Mouse (Mus musculus) heart, embryonic 13.5 days (tissue): ENCODE measurements around the gene Tmem30c. TPM values are rescaled to one million over a fixed set of nuclear protein-coding genes. Genes with fewer than 3 reads are reported as not detected.

Source experiments
- ATAC-seq: fragments of 200-750 bp; cut with Nextera tagmentation; 2 replicates; pipeline ENCODE4 v1.8.0; 2017; ENCODE audit warnings: moderate TSS enrichment; ENCODE audit not compliant: insufficient number of reproducible peaks, low FRiP score, low TSS enrichment; ENCODE audit errors: extremely low read depth
- H3K27ac ChIP-seq: fragments of 300-500 bp; sonication (generic); replicated peaks from 2 replicates; pipeline ENCODE4 v1.5.1; 2015; ENCODE audit warnings: moderate library complexity, mild to moderate bottlenecking, inconsistent platforms
- H3K27me3 ChIP-seq: fragments of 300-500 bp; sonication (generic); replicated peaks from 2 replicates; pipeline ENCODE4 v1.6.1; 2015; ENCODE audit warnings: mild to moderate bottlenecking, inconsistent platforms
- H3K36me3 ChIP-seq: fragments of 300-500 bp; sonication (generic); 2 replicates; pipeline ENCODE4 v1.6.1; 2015; ENCODE audit warnings: mild to moderate bottlenecking, inconsistent platforms
- H3K4me1 ChIP-seq: fragments of 300-500 bp; sonication (generic); 2 replicates; pipeline ENCODE4 v1.6.1; 2015; ENCODE audit warnings: inconsistent platforms
- H3K4me2 ChIP-seq: fragments of 300-500 bp; sonication (generic); 2 replicates; pipeline ENCODE4 v1.6.1; 2015; ENCODE audit warnings: inconsistent platforms, mild to moderate bottlenecking, moderate library complexity
- H3K4me3 ChIP-seq: fragments of 300-500 bp; sonication (generic); 2 replicates; pipeline ENCODE4 v1.5.1; 2015; ENCODE audit warnings: moderate library complexity, mild to moderate bottlenecking, inconsistent platforms
- H3K9ac ChIP-seq: fragments of 300-500 bp; sonication (generic); 2 replicates; pipeline ENCODE4 v1.6.1; 2015; ENCODE audit warnings: inconsistent platforms, mild to moderate bottlenecking, moderate library complexity
- H3K9me3 ChIP-seq: fragments of 300-500 bp; sonication (generic); 2 replicates; pipeline ENCODE4 v1.6.1; 2016; ENCODE audit warnings: inconsistent platforms
- WGBS: fragments of 180-500 bp; shearing (Covaris S2); methylation state at CpG from one replicate; pipeline ENCODE4 v1.1.7; 2015; ENCODE audit warnings: mixed read lengths; 5-methylcytosine and 5-hydroxymethylcytosine counted together
- polyA plus RNA-seq: library from polyadenylated mRNA; unstranded; fragments of >200 nt; fragmentation: Nextera tagmentation; extraction: Ambion mirVana; gene quantifications from 2 replicates; pipeline ENCODE4 v1.2.1, GENCODE M21; 2015

Tmem30c gene
- polyA plus RNA-seq, 1 experiment from 2014 or later = not detected

DNA sequence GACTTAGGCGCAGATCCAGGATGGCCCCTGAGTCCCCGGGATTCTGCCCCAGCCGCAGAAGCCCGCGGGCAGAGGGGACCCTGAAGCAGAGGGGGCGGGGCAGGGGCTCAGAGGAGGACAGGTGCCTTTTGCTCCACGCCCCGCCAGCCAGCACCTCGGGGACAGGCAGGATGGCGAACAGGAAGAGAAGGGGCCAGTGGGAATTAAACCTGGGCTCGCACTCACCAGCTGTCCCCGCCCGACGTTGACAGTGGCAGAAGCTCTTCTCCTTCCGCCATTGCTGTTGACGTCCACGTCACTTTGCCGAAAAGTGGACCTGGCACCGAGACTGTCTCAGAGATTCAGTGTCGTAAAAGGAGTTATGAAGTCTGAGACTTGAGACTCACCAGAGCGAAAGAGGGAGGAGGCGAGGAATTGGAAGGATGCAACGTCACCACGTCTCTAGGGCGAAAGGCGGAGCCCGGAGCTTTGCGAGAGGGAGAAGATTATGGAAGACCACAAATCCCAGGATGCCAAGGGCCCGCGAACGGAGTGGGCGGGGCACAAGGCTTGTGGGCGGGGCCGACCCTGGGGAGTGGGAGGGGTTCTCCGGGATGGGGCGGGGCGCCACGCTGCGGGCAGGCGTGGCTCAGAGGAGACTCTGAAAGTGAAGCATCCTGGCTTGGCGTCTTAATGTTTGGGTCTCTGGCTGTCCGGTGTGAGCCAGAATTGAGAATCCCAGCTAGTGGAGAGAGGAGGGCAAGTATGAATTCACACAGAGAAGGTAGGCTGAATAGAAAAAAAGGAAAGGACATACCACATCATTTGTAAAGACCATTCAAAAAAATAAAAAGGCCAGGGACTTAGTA is 61.4 kb downstream of the Tmem30c start, which contains the start of gene Tbc1d23:
TSS of gene Tbc1d23 (minus strand) at position 416 of the 848 bp plus-strand sequence.
- H3K4me1 ChIP-seq = peaks cover 37% of the 10 kb centered on the region
- peak within 1 kb of the TSS; percentile 70 for H3K4me3 ChIP-seq
- peak within 1 kb of the TSS; percentile 73 for H3K4me2 ChIP-seq
- WGBS = under 1% methylated on average over 42 of the region's 42 CpGs
- peak; percentile 94 for ATAC-seq
- H3K9me3 ChIP-seq = no peaks in the 10 kb centered on the region
- no peaks in the 10 kb centered on the region for H3K27me3 ChIP-seq
- 0 out of 2 replicates have a peak, but pooled peaks cover 2% of the 10 kb centered on the region for H3K36me3 ChIP-seq
- H3K27ac ChIP-seq = peak within 1 kb of the TSS; percentile 73
- peak within 1 kb of the TSS; percentile 85 for H3K9ac ChIP-seq

DNA sequence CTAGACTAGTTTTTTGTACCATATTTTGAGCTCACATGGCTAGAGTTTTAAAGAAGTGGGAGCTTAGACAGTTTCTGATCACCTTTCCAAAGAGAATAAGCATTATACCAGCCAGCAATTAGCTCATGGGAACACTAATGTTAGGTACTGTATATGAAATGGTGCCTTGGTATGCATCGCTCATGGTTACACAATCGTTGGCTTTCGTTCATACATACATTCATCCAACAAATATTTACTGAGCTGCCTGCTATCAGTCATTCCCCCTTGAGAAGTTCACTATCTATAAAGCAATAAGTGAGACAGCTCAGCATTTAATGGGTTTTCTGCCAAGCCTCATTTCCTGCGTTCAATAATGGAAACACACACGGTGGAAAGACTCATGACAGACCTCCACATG is 66.2 kb downstream of the Tmem30c start:
- Histone ChIP-seq H3K4me3 (no peak overlapping the region), H3K9ac (no peak overlapping the region), H3K9me3 (no peaks in the 10 kb centered on the region), H3K36me3 (0 out of 2 replicates have a peak, but pooled peaks cover 5% of the 10 kb centered on the region), H3K4me1 (peaks cover 37% of the 10 kb centered on the region), H3K27me3 (no peaks in the 10 kb centered on the region), H3K4me2 (no peak overlapping the region), H3K27ac (no peak overlapping the region)
- WGBS = 68% methylated on average over 5 of the region's 5 CpGs
- no peak for ATAC-seq

DNA sequence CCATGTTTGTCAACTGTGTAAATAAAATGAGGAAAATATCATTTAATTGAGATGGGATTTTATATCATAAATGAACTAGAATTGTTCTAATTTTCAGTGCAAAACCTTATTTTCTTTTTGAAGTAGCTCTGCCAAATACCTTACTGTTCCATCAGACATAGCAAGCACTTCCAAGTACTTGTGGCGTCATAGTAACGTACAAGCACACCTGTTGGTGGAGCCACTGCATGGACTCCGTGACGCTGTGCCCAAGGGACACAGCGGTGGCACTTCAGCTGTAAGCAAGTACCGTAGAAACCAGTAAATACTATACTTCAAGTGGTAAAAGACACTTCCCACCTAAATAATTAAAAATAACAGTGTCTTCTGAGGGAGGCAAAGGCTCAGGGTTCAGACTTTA is 72.3 kb downstream of the Tmem30c start:
- H3K36me3 ChIP-seq = peaks cover 41% of the 10 kb centered on the region
- WGBS = 94% methylated on average over 6 of the region's 6 CpGs
- no peak overlapping the region for H3K4me2 ChIP-seq
- no peak overlapping the region for H3K4me3 ChIP-seq
- H3K9me3 ChIP-seq = no peaks in the 10 kb centered on the region
- H3K4me1 ChIP-seq = peaks cover 5% of the 10 kb centered on the region; the same call in 1 of the 2 replicates
- H3K27me3 ChIP-seq = no peaks in the 10 kb centered on the region
- H3K27ac ChIP-seq = no peak overlapping the region
- no peak for ATAC-seq
- H3K9ac ChIP-seq = no peak overlapping the region

Other genes starting within 250 kb of the Tmem30c start
- gene Tmem45a2, start 221.5 kb downstream of the Tmem30c start, polyA plus RNA-seq = 0.07 TPM in 1 of 2 replicates, not detected in the other
- 35.6 and 36.7 TPM in 2 replicates for gene Tomm70a, start 171.2 kb downstream of the Tmem30c start, polyA plus RNA-seq
- gene Nit2, start 125.5 kb downstream of the Tmem30c start, polyA plus RNA-seq = 44.4 and 51.6 TPM in 2 replicates
- 17.4 and 20.2 TPM in 2 replicates for gene Tbc1d23, start 61.4 kb downstream of the Tmem30c start, polyA plus RNA-seq
- 19.3 and 21.0 TPM in 2 replicates for gene Filip1l, start 60.2 kb upstream of the Tmem30c start, polyA plus RNA-seq